Mouse (Mus musculus): Measurements from ENCODE around the gene Errfi1. TPM values are rescaled to one million over a fixed set of nuclear protein-coding genes. Genes with fewer than 3 reads are reported as not detected.
A peak's percentile ranks its signal among the peaks of the same experiment; 100 is the strongest.
"Not testable (repeated sequence)": the region's sequence is repeated elsewhere in the genome, so short reads cannot be mapped to it uniquely, and the experiment has no call there.

Gene Errfi1
- polyA plus RNA-seq, 1 experiment from 2014 or later = 14.7 TPM

DNA sequence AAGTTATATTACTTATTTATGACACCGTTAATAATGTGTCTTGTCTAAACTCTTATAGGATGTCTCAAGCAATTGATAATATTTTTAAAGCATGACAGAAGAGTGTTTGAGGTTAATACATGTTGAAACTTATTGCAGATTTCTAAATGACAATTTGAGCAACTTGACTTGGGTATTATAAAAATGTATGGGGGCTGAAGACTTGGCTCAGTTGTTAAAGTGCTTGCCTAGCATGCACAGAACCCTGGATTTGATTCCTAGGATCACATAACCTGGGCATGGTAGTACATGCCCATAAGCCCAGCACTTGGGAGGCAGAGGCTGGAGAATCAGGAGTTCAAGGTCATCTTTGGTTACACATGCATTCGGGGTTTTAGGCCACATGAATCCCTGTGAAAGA lies 15.1 kb downstream of the Errfi1 start:
- Histone ChIP-seq H3K27ac (no peak overlapping the region), H3K9me3 (replicated peaks) (no peaks in the 10 kb centered on the region), H3K9ac (no peak overlapping the region), H3K36me3 (peaks cover 33% of the 10 kb centered on the region), H3K4me1 (peaks cover 25% of the 10 kb centered on the region), H3K27me3 (replicated peaks) (no peaks in the 10 kb centered on the region), H3K4me3 (no peak overlapping the region), H3K4me2 (no peak overlapping the region)
- no peak for ATAC-seq
- 64% methylated on average over 2 of the region's 2 CpGs for WGBS (ENCODE audit: insufficient replicate concordance)

DNA sequence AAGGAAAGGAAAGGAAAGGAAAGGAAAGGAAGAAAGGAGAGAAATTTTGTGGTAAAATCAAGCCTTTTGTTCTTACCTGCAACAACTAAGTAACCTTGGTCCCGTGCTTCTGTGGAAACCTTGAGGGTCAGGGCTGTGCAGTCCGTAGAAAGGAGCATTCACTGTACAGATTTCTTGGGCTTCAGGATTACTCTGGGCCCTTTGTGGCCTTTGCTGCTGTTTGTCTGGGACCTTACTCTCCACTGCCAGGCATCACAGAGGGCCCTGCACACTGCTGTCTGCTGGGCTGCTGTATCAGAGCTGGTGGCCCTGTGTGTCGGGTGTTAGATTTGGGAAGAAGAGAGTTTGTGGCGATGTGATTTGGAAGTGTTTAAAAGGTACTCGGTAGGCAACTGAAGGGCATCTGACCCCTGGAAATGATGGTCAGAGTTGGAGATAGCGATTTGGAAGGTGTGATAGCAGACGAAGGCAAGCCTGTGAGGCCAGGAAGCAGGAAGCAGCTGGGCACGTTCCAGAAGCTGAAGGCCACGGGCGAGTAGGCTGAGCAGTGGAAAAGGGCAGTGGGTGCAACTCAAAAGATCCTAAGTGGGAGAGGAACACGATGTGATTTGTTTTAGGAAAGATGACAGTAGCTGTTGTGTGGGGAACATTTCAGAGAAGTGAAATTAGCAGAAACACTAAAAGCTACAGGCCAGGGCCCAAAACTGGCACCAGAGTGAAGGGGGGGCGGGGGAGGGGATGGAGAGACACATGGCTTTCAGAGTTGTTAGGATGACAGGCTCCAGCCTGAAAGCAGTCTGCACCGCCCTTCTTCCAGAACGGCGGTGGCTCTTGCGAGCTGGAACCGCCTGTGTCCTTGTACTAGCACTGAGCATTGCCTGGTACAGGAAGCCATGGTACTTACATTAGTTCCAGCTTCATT lies 15.8 kb downstream of the Errfi1 start:
- Histone ChIP-seq H3K4me1 (peaks cover 25% of the 10 kb centered on the region), H3K27me3 (replicated peaks) (no peaks in the 10 kb centered on the region), H3K4me3 (no peak overlapping the region), H3K27ac (no peak overlapping the region), H3K36me3 (peaks cover 33% of the 10 kb centered on the region), H3K4me2 (no peak overlapping the region), H3K9me3 (replicated peaks) (no peaks in the 10 kb centered on the region), H3K9ac (no peak overlapping the region)
- no peak for ATAC-seq
- 51% methylated on average over 17 of the region's 17 CpGs for WGBS (ENCODE audit: insufficient replicate concordance)

DNA sequence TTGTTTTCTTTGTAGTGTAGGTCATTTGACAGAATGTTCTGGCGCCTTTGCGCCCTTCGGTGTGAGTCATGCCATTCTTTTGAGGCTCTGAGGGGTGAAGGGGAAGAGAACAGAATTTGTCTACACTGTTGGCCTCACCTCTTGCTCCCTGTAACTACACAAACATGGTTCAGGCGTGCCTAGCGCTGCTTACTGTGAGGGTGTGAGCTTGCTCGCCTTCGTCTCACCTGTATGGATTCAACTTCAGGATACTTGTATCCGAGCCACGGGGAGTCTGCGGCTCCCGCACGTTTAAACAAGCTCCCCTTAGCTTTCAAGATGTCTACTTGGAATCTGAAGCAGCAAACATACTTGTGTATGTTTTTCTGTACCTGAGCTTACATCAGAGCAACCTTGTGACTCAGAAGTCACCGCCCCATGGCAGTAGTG lies 17.3 kb downstream of the Errfi1 start:
- Histone ChIP-seq H3K27me3 (replicated peaks) (no peaks in the 10 kb centered on the region), H3K36me3 (peaks cover 24% of the 10 kb centered on the region), H3K9me3 (replicated peaks) (no peaks in the 10 kb centered on the region), H3K4me1 (peaks cover 30% of the 10 kb centered on the region), H3K4me2 (no peak overlapping the region), H3K27ac (no peak overlapping the region), H3K9ac (no peak overlapping the region), H3K4me3 (no peak overlapping the region)
- no peak for ATAC-seq
- 79% methylated on average over 13 of the region's 13 CpGs for WGBS (ENCODE audit: insufficient replicate concordance)

DNA sequence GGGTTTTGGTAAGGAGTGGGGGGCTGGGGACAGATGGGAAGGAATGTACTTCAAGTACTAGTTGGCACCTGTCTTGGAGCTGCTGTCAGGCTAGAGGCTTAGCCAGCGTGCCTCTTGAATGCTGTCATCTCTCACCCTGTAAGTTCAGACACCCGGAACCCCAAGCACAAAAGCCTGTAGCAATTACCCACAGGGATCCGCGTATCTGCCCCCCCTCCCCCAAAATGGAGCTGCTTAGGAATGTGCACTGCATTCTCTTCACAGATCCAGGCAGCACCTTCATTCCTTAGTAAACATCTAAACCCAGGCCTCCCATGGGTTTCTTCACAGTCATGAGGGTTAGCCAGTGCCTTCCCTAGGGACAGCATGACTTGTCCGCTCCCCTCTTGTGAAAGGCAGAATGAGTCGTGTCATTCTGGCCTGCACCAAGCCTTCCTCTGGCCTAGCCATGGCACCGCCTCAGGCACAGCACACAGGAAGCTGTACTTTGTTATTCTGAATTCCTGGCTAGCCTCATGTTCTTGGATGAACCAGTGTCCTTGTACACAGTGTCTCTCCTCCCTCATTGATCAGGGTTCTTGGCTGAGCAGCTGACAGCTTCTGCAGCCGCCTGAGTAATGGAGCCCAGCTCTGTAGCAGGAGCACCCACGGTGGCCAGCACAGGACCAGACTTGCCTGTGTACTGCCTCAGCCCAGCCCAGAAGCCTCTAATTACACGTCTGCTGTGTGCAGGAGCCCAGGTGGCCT lies 17.8 kb downstream of the Errfi1 start:
- Histone ChIP-seq H3K27me3 (replicated peaks) (no peaks in the 10 kb centered on the region), H3K4me3 (no peak overlapping the region), H3K9ac (no peak overlapping the region), H3K4me1 (peaks cover 30% of the 10 kb centered on the region), H3K4me2 (no peak overlapping the region), H3K36me3 (peaks cover 18% of the 10 kb centered on the region), H3K27ac (no peak overlapping the region), H3K9me3 (replicated peaks) (no peaks in the 10 kb centered on the region)
- peak; percentile 39; the same call in 1 of the 2 replicates for ATAC-seq
- WGBS (ENCODE audit: insufficient replicate concordance) = 54% methylated on average over 10 of the region's 10 CpGs

DNA sequence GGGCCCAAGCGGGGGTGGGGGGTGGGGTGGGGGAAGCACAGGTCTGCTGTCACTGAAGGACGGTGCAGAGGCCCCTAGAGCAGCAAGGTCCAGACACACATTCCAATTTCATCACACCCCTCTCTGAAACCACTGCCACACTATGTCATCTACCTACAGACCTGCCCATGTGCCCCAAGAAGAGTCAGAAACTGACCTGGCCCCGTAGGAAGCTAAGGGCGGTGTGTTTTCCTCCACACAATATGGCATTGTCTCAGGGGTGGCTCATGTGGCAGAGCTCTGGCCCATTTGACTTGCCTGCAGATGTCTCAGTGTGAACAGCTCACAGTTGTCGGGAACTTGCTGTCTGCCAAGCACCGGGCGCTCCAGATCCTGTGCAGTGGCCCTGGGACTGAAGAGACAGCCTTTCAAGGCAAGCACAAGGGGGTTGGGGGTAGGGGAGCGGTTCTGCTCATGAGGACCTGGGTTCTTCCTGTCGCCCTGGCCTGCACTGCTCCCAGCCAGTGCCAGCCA lies 18.5 kb downstream of the Errfi1 start:
- Histone ChIP-seq H3K9ac (no peak overlapping the region), H3K4me2 (no peak overlapping the region), H3K4me1 (peaks cover 30% of the 10 kb centered on the region), H3K27me3 (replicated peaks) (no peaks in the 10 kb centered on the region), H3K4me3 (no peak overlapping the region), H3K9me3 (replicated peaks) (no peaks in the 10 kb centered on the region), H3K27ac (no peak overlapping the region), H3K36me3 (peaks cover 12% of the 10 kb centered on the region)
- 0 out of 2 replicates have a peak, but pooled peaks have one; percentile 48 for ATAC-seq
- WGBS (ENCODE audit: insufficient replicate concordance) = 55% methylated on average over 9 of the region's 9 CpGs

DNA sequence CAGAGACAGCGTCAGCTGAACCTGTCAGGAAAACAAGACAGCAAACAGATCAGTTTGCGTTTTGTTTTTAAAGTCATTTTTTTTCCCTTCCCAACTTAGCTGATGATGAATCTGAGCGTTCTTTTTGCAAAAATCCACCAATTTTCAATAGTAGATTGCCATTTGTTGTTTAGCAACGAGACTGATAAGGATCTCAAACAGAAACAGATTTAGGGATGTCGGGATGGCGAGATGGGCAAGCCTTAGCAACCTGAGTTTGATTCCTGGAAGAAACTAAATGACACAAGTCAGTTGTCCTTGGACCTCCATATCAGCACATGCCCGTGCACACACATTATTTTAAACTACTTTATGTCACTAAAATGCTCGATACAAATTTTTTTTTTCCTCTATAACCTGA lies 19.0 kb downstream of the Errfi1 start:
- no peak for ATAC-seq
- Histone ChIP-seq H3K9me3 (replicated peaks) (no peaks in the 10 kb centered on the region), H3K36me3 (peaks cover 8% of the 10 kb centered on the region; the same call in 1 of the 2 replicates), H3K4me2 (no peak overlapping the region), H3K4me1 (peaks cover 30% of the 10 kb centered on the region), H3K9ac (no peak overlapping the region), H3K27me3 (replicated peaks) (no peaks in the 10 kb centered on the region), H3K27ac (no peak overlapping the region), H3K4me3 (no peak overlapping the region)
- WGBS (ENCODE audit: insufficient replicate concordance) = 60% methylated on average over 8 of the region's 8 CpGs

DNA sequence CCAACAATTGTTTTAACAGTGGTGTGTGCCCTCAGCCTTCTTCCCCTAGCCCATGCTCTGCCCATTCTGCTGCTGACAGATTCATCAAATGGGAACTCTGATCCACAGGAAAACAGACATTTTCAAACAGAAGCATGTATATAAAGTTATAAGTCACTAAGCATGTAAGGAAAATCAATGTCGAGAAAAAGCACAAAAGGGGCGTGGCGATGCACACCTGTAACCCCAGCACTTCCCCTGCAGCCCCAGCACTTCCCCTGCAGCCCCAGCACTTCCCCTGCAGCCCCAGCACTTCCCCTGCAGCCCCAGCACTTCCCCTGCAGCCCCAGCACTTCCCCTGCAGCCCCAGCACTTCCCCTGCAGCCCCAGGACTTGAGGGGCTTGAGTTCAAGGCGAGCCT lies 20.7 kb downstream of the Errfi1 start:
- 14% methylated on average over 4 of the region's 4 CpGs for WGBS (ENCODE audit: insufficient replicate concordance)
- not testable (repeated sequence) for H3K4me2 ChIP-seq; H3K36me3 ChIP-seq; H3K27ac ChIP-seq; H3K9ac ChIP-seq; ATAC-seq; H3K27me3 ChIP-seq (replicated peaks); H3K4me3 ChIP-seq
- Histone ChIP-seq H3K4me1 (peaks cover 26% of the 10 kb centered on the region), H3K9me3 (replicated peaks) (peaks cover 14% of the 10 kb centered on the region)

DNA sequence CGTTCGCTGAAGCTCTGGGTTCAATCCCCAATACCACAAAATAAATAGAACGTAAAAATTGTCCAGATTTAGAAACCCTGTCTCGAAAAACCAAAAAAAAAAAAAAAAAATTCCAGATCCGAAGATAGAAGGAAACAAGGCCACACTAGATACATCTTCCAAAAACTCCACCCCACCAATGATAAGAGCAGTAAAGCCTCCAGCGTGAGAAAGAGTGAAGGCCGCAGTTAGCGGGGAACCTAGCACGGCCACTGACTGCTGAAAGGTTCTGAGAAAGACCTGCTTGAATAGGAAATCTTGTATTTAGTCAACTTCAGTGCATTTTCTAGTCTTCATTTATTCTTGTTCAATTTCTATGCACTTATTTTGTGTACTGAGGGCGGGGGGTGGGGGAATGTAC lies 21.7 kb downstream of the Errfi1 start:
- H3K27me3 ChIP-seq (replicated peaks) = no peaks in the 10 kb centered on the region
- ATAC-seq = no peak
- H3K36me3 ChIP-seq = no peaks in the 10 kb centered on the region
- no peak overlapping the region for H3K27ac ChIP-seq
- H3K9me3 ChIP-seq (replicated peaks) = peaks cover 24% of the 10 kb centered on the region
- no peak overlapping the region for H3K4me2 ChIP-seq
- 67% methylated on average over 10 of the region's 10 CpGs for WGBS (ENCODE audit: insufficient replicate concordance)
- H3K4me3 ChIP-seq = no peak overlapping the region
- H3K4me1 ChIP-seq = peaks cover 20% of the 10 kb centered on the region
- H3K9ac ChIP-seq = no peak overlapping the region

DNA sequence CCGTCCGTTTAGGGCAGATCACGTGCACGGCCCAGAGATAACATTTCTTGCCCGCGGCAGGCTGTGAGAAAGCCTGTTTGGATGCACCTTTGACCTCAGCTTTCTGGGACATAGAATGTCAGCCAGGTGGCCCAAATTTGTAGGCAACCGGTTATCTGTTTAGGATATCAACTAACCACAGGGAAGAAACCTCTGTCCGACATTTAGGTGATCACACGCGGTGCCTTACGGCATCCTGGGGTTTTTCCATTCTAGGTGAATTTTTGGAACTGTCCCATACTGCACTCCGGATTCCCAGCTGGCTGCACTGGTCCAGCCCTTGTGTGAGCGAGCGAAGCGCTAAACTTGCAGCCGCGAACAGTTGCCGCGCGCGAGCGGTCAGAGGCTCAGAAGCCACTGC lies 25.9 kb downstream of the Errfi1 start:
- no peak overlapping the region for H3K4me3 ChIP-seq
- no peak overlapping the region for H3K4me2 ChIP-seq
- peaks cover 27% of the 10 kb centered on the region for H3K9me3 ChIP-seq (replicated peaks)
- ATAC-seq = no peak
- H3K27ac ChIP-seq = no peak overlapping the region
- H3K4me1 ChIP-seq = peaks cover 5% of the 10 kb centered on the region; the same call in 1 of the 2 replicates
- 87% methylated on average over 22 of the region's 22 CpGs for WGBS (ENCODE audit: insufficient replicate concordance)
- H3K36me3 ChIP-seq = no peaks in the 10 kb centered on the region
- H3K9ac ChIP-seq = no peak overlapping the region
- no peaks in the 10 kb centered on the region for H3K27me3 ChIP-seq (replicated peaks)

DNA sequence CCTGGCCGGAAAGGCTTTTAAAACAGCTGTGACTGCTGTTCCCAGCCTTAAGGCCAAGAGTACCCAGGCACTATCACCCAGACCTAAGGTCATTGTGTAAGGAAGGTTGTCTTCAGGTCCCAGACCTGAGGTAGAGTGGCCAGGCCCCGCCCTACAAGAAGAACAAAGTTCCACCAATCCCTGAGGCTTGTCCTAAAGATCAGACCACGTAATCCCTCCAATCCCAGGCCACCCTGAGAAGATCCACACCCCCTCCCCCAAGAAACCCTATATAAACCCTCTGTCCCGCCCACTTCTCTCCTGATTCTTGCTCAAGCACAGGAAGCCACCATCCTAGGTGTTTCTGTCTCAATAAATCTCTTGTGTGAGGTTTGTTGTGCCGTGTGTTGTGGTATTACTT lies 26.6 kb downstream of the Errfi1 start:
- H3K4me1 ChIP-seq = no peaks in the 10 kb centered on the region
- no peak overlapping the region for H3K4me3 ChIP-seq
- 76% methylated on average over 5 of the region's 5 CpGs for WGBS (ENCODE audit: insufficient replicate concordance)
- no peak overlapping the region for H3K27ac ChIP-seq
- no peaks in the 10 kb centered on the region for H3K36me3 ChIP-seq
- no peak for ATAC-seq
- H3K27me3 ChIP-seq (replicated peaks) = no peaks in the 10 kb centered on the region
- no peak overlapping the region for H3K4me2 ChIP-seq
- H3K9me3 ChIP-seq (replicated peaks) = peaks cover 27% of the 10 kb centered on the region
- H3K9ac ChIP-seq = no peak overlapping the region

DNA sequence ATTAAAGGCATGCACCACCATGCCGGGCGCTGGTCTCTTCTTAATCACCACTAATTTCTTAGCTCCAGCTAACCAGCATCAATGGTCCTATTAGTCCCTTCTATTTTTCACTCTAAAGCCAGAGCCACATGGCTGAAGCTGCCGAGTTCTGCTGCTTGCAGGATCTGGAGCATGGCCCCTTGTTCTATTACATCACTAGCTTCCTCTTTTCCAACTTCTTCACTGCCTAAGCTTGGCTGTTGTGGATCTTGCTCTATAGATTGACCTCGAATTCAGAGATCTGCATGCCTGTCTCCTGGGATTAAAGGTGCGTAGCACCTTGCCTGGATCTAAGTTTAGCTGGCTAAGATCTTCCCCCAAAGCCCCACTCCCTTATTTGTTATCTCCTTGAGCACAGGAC lies 28.9 kb downstream of the Errfi1 start:
- H3K9me3 ChIP-seq (replicated peaks) = peaks cover 27% of the 10 kb centered on the region
- no peak for ATAC-seq
- no peak overlapping the region for H3K4me2 ChIP-seq
- H3K4me3 ChIP-seq = no peak overlapping the region
- H3K27me3 ChIP-seq (replicated peaks) = no peaks in the 10 kb centered on the region
- WGBS (ENCODE audit: insufficient replicate concordance) = 50% methylated on average over 5 of the region's 5 CpGs
- no peak overlapping the region for H3K27ac ChIP-seq
- H3K4me1 ChIP-seq = no peaks in the 10 kb centered on the region
- no peaks in the 10 kb centered on the region for H3K36me3 ChIP-seq
- H3K9ac ChIP-seq = no peak overlapping the region

DNA sequence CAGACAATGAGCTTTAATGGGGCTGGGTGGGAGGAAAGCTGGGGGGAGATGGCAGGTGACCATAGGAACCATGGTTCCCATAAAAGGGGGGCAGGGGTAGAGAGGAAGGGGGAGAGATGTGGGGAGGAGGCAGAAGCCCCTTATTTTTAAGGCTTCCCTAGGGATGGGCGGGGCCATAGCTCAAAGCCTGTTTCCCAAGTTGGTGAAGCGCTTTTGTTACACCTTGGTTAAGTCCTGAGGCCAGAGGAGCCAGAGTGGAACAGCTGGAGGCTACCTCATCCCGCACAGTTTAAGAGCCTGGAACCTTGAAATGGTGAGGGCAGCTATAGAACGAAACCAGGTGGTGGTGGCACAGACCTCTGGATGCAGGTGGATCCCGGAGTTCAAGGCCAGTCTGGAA lies 34.2 kb downstream of the Errfi1 start:
- Histone ChIP-seq H3K27ac (no peak overlapping the region), H3K4me3 (no peak overlapping the region), H3K9ac (no peak overlapping the region), H3K4me1 (peaks cover 19% of the 10 kb centered on the region), H3K9me3 (replicated peaks) (no peaks in the 10 kb centered on the region), H3K4me2 (no peak overlapping the region), H3K36me3 (no peaks in the 10 kb centered on the region), H3K27me3 (replicated peaks) (no peaks in the 10 kb centered on the region)
- 76% methylated on average over 5 of the region's 5 CpGs for WGBS (ENCODE audit: insufficient replicate concordance)
- no peak for ATAC-seq
